Mouse (Mus musculus) central nervous system, embryonic 11.5 days (tissue): Measurements from ENCODE around the gene Cdc73. TPM values are rescaled to one million over a fixed set of nuclear protein-coding genes. Genes with fewer than 3 reads are reported as not detected.

Experiments
- polyA plus RNA-seq: library from polyadenylated mRNA; depleted of rRNA; stranded (reverse); fragments of >200 nt; gene quantifications from 2 replicates; pipeline ENCODE4 v1.2.3, GENCODE M21; 2012; rRNA removed

The Cdc73 gene
- polyA plus RNA-seq, result 33.4 and 34.6 TPM in 2 replicates

GRCm38 (mm10) chr1:143702741-143703262, at the start of gene Cdc73:
TSS of gene Cdc73 (minus strand) at chr1:143702893.

GRCm38 (mm10) chr1:143716038-143716437, 13.3 kb upstream of the Cdc73 start, which contains the start of gene Glrx2:
TSS of gene Glrx2 (plus strand) at chr1:143716338.

GRCm38 (mm10) chr1:143640650-143641407, 61.9 kb downstream of the Cdc73 start, which contains the start of gene B3galt2:
TSS of gene B3galt2 (plus strand) at chr1:143640664.

Other genes starting within 250 kb of the Cdc73 start
- gene B3galt2, start 62.2 kb downstream of the Cdc73 start, polyA plus RNA-seq, result 0.41 and 0.62 TPM in 2 replicates
- 68.9 and 103 TPM in 2 replicates for gene Glrx2, start 13.4 kb upstream of the Cdc73 start, polyA plus RNA-seq
- gene Trove2, start 74.2 kb upstream of the Cdc73 start, polyA plus RNA-seq, result 12.6 and 18.2 TPM in 2 replicates
- 26.9 and 28.3 TPM in 2 replicates for gene Uchl5, start 74.4 kb upstream of the Cdc73 start, polyA plus RNA-seq